Mouse (Mus musculus) liver, embryonic 14.5 days (tissue): ENCODE results near the gene D430019H16Rik. TPM values are rescaled to one million over a fixed set of nuclear protein-coding genes. Genes with fewer than 3 reads are reported as not detected.
A peak's percentile ranks its signal among the peaks of the same experiment; 100 is the strongest.

Experiments
- ATAC-seq: fragments of 200-750 bp; cut with Nextera tagmentation; 2 replicates; pipeline ENCODE4 v1.8.0; 2017; ENCODE audit warnings: moderate number of reproducible peaks, mild to moderate bottlenecking, moderate library complexity; ENCODE audit not compliant: insufficient read depth
- DNase-seq, 3 experiments: peaks; one replicate each; pipeline ENCODE4 v3.0.0-alpha.2; 2012 to 2013; ENCODE audit warnings: low read depth in 3 of 3, low spot score in 3 of 3
- H3K27ac ChIP-seq: fragments of 300-500 bp; sonication (generic); 2 replicates; pipeline ENCODE4 v1.5.1; 2014; ENCODE audit warnings: moderate library complexity, mild to moderate bottlenecking, control low read depth, inconsistent platforms
- H3K27me3 ChIP-seq: fragments of 300-500 bp; sonication (generic); 2 replicates; pipeline ENCODE4 v1.6.1; 2014; ENCODE audit warnings: mild to moderate bottlenecking, low read length, moderate library complexity; ENCODE audit not compliant: control insufficient read depth, insufficient read depth
- H3K36me3 ChIP-seq: fragments of 300-500 bp; sonication (generic); replicated peaks from 2 replicates; pipeline ENCODE4 v1.6.1; 2014; ENCODE audit warnings: low read depth; ENCODE audit not compliant: control insufficient read depth, insufficient read depth
- H3K4me1 ChIP-seq, 2 experiments: fragments of 200-500 bp in 1 of 2; fragments of 300-500 bp in 1 of 2; sonication (generic) in 1 of 2; replicated peaks; 2 replicates each; pipeline ENCODE4 v1.6.1; 2012 to 2014; ENCODE audit warnings: antibody characterized with exemption in 1 of 2, inconsistent platforms in 1 of 2, low read length in 1 of 2; ENCODE audit not compliant: control insufficient read depth in 2 of 2, insufficient read depth in 2 of 2
- H3K4me2 ChIP-seq: fragments of 300-500 bp; sonication (generic); 2 replicates; pipeline ENCODE4 v1.6.1; 2014; ENCODE audit warnings: low read depth, mild to moderate bottlenecking, control low read depth, moderate library complexity
- H3K4me3 ChIP-seq, 2 experiments: fragments of 200-500 bp in 1 of 2; fragments of 300-500 bp in 1 of 2; sonication (generic) in 1 of 2; 2 replicates each; pipeline ENCODE4 v1.5.1; 2012 to 2014; ENCODE audit warnings: low read depth in 2 of 2, low read length in 2 of 2, mild to moderate bottlenecking in 2 of 2, control low read depth in 1 of 2, inconsistent platforms in 1 of 2, moderate library complexity in 1 of 2; ENCODE audit not compliant: insufficient read depth in 1 of 2
- H3K9ac ChIP-seq: fragments of 300-500 bp; sonication (generic); replicated peaks from 2 replicates; pipeline ENCODE4 v1.6.1; 2014; ENCODE audit warnings: mild to moderate bottlenecking, control low read depth, moderate library complexity
- H3K9me3 ChIP-seq: fragments of 300-500 bp; sonication (generic); 2 replicates; pipeline ENCODE4 v1.6.1; 2016; ENCODE audit warnings: low read length, mixed read lengths; ENCODE audit not compliant: control insufficient read depth
- CTCF ChIP-seq: IDR thresholded peaks from 2 replicates; pipeline ENCODE4 v1.5.1; 2016; ENCODE audit warnings: antibody characterized with exemption, low read depth, control low read depth
- EP300 ChIP-seq: IDR thresholded peaks from 2 replicates; pipeline ENCODE4 v1.6.1; 2016; ENCODE audit warnings: antibody characterized with exemption, low read depth
- WGBS: fragments of 180-500 bp; shearing (Covaris S2); extraction: QIAGEN DNeasy Blood & Tissue Kit; methylation state at CpG from one replicate; pipeline ENCODE4 v1.1.7; 2014; ENCODE audit not compliant: insufficient replicate concordance; 5-methylcytosine and 5-hydroxymethylcytosine counted together
- polyA plus RNA-seq, 2 experiments: library from polyadenylated mRNA; depleted of rRNA in 1 of 2; stranded (reverse) in 1 of 2; unstranded in 1 of 2; fragments of >200 nt; fragmentation: Nextera tagmentation in 1 of 2; extraction: Ambion mirVana in 1 of 2; gene quantifications; 2 replicates each; pipeline versions ENCODE4 v1.2.1 to v1.2.3; 2012 to 2014

D430019H16Rik gene
- polyA plus RNA-seq, 2 experiments = 0.03 to 0.23 TPM

GRCm38 (mm10) chr12:105534842-105535241 is 81.2 kb downstream of the D430019H16Rik start:
- DNase-seq (no peak), ATAC-seq (no peak)
- Histone ChIP-seq H3K9ac (no peak overlapping the region), H3K4me3 (no peak overlapping the region), H3K27me3 (no peaks in the 10 kb centered on the region), H3K4me1 (0 out of 4 replicates have a peak, but pooled peaks cover 0 to 4% of the 10 kb centered on the region in 2 experiments), H3K27ac (no peak overlapping the region), H3K9me3 (no peaks in the 10 kb centered on the region), H3K36me3 (no peaks in the 10 kb centered on the region), H3K4me2 (no peak overlapping the region)
- 65% methylated on average over 4 of the region's 4 CpGs for WGBS
- TF ChIP-seq CTCF (no peak), EP300 (no peak)

GRCm38 (mm10) chr12:105535968-105536760 is 82.5 kb downstream of the D430019H16Rik start:
- 0 out of 4 replicates have a peak, but pooled peaks cover 0 to 4% of the 10 kb centered on the region in 2 experiments for H3K4me1 ChIP-seq
- H3K9ac ChIP-seq = no peak overlapping the region
- DNase-seq = no peak
- no peak overlapping the region for H3K4me2 ChIP-seq
- TF ChIP-seq EP300 = no peak
- no peak for TF ChIP-seq CTCF
- H3K27me3 ChIP-seq = no peaks in the 10 kb centered on the region
- H3K27ac ChIP-seq = no peak overlapping the region
- no peak overlapping the region for H3K4me3 ChIP-seq
- 41% methylated on average over 13 of the region's 13 CpGs for WGBS
- no peaks in the 10 kb centered on the region for H3K36me3 ChIP-seq
- ATAC-seq = no peak
- no peaks in the 10 kb centered on the region for H3K9me3 ChIP-seq

- no peaks in the 10 kb centered on the region for H3K27me3 ChIP-seq
- TF ChIP-seq CTCF (no peak), EP300 (no peak)
- H3K9ac ChIP-seq = no peak overlapping the region
- 46% methylated on average over 5 of the region's 5 CpGs for WGBS
- DNase-seq (no peak), ATAC-seq (no peak)
- 0 out of 4 replicates have a peak, but pooled peaks cover 0 to 4% of the 10 kb centered on the region in 2 experiments for H3K4me1 ChIP-seq
- no peaks in the 10 kb centered on the region for H3K36me3 ChIP-seq
- no peak overlapping the region for H3K4me2 ChIP-seq
- no peak overlapping the region for H3K27ac ChIP-seq
- no peaks in the 10 kb centered on the region for H3K9me3 ChIP-seq
- H3K4me3 ChIP-seq = no peak overlapping the region
Observed at GRCm38 (mm10) chr12:105537162-105537561, 83.5 kb downstream of the D430019H16Rik start.

GRCm38 (mm10) chr12:105539649-105540048 is 86.0 kb downstream of the D430019H16Rik start:
- TF ChIP-seq EP300 (no peak), CTCF (no peak)
- no peak overlapping the region for H3K9ac ChIP-seq
- H3K4me2 ChIP-seq = no peak overlapping the region
- H3K36me3 ChIP-seq = no peaks in the 10 kb centered on the region
- ATAC-seq (no peak), DNase-seq (peak in 1 of 3 experiments; percentile 13)
- WGBS = 35% methylated on average over 10 of the region's 10 CpGs
- no peaks in the 10 kb centered on the region for H3K27me3 ChIP-seq
- no peaks in the 10 kb centered on the region for H3K9me3 ChIP-seq
- 0 out of 4 replicates have a peak, but pooled peaks cover 0 to 4% of the 10 kb centered on the region in 2 experiments for H3K4me1 ChIP-seq
- no peak overlapping the region for H3K27ac ChIP-seq
- H3K4me3 ChIP-seq = no peak overlapping the region

GRCm38 (mm10) chr12:105541590-105542402 is 88.1 kb downstream of the D430019H16Rik start:
- no peaks in the 10 kb centered on the region for H3K27me3 ChIP-seq
- H3K4me3 ChIP-seq = no peak overlapping the region
- no peak overlapping the region for H3K9ac ChIP-seq
- DNase-seq (no peak), ATAC-seq (no peak)
- TF ChIP-seq CTCF (no peak), EP300 (no peak)
- no peak overlapping the region for H3K27ac ChIP-seq
- no peaks in the 10 kb centered on the region for H3K9me3 ChIP-seq
- no peaks in the 10 kb centered on the region for H3K36me3 ChIP-seq
- WGBS = 58% methylated on average over 12 of the region's 12 CpGs
- no peak overlapping the region for H3K4me2 ChIP-seq
- no peaks in the 10 kb centered on the region for H3K4me1 ChIP-seq
